Mouse (Mus musculus) embryonic facial prominence, embryonic 10.5 days (tissue): Measurements from ENCODE around the gene Top2a. TPM values are rescaled to one million over a fixed set of nuclear protein-coding genes. Genes with fewer than 3 reads are reported as not detected.
"Not testable (repeated sequence)": the region's sequence is repeated elsewhere in the genome, so short reads cannot be mapped to it uniquely, and the experiment has no call there.

Experiments used
- DNase-seq: peaks from one replicate; pipeline ENCODE4 v3.0.0-alpha.2; 2017; ENCODE audit warnings: low spot score
- H3K27ac ChIP-seq: fragments of 300-500 bp; sonication (generic); replicated peaks from 2 replicates; pipeline ENCODE4 v1.5.1; 2016; ENCODE audit warnings: mild to moderate bottlenecking
- H3K27me3 ChIP-seq: fragments of 300-500 bp; sonication (generic); replicated peaks from 2 replicates; pipeline ENCODE4 v1.6.1; 2016; ENCODE audit warnings: low read depth, mild to moderate bottlenecking; ENCODE audit not compliant: poor library complexity, severe bottlenecking
- H3K36me3 ChIP-seq: fragments of 300-500 bp; sonication (generic); replicated peaks from 2 replicates; pipeline ENCODE4 v1.6.1; 2016; ENCODE audit warnings: mild to moderate bottlenecking, moderate library complexity
- H3K4me1 ChIP-seq: fragments of 300-500 bp; sonication (generic); 2 replicates; pipeline ENCODE4 v1.6.1; 2016
- H3K4me3 ChIP-seq: fragments of 300-500 bp; sonication (generic); 2 replicates; pipeline ENCODE4 v1.5.1; 2016; ENCODE audit warnings: mild to moderate bottlenecking, moderate library complexity
- H3K9me3 ChIP-seq: fragments of 300-500 bp; sonication (generic); 2 replicates; pipeline ENCODE4 v1.6.1; 2016; ENCODE audit warnings: mild to moderate bottlenecking
- WGBS: fragments of 180-500 bp; shearing (Covaris S2); methylation state at CpG from one replicate; pipeline ENCODE4 v1.1.7; 2016; 5-methylcytosine and 5-hydroxymethylcytosine counted together
- polyA plus RNA-seq: library from polyadenylated mRNA; unstranded; fragments of >200 nt; fragmentation: Nextera tagmentation; extraction: Ambion mirVana; gene quantifications from 2 replicates; pipeline ENCODE4 v1.2.1, GENCODE M21; 2016

Gene Top2a
- polyA plus RNA-seq, 1 experiment from 2014 or later: 336 TPM

DNA sequence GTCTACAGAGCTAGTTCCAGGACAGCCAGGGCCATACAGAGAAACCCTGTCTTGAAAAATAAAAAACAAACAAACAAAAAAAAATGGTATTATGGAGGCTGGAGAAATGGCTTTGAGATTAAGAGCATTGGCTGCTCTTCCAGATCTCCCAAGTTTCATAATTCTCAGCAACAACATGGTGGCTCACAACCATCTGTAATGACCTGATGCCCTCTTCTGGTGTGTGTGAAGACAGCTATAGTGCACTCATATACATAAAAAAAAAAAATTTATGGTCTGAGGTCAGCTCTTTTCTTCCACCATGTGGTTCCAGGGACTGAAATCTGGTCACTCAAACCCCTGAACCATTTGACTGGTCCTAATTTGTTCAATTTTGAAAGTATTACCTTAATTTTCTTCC is 25.2 kb downstream of the Top2a start:
- Histone ChIP-seq H3K36me3 (peaks cover 100% of the 10 kb centered on the region), H3K27me3 (no peaks in the 10 kb centered on the region), H3K27ac (no peak overlapping the region), H3K9me3 (no peaks in the 10 kb centered on the region), H3K4me3 (no peak overlapping the region), H3K4me1 (no peaks in the 10 kb centered on the region)
- DNase-seq: no peak

DNA sequence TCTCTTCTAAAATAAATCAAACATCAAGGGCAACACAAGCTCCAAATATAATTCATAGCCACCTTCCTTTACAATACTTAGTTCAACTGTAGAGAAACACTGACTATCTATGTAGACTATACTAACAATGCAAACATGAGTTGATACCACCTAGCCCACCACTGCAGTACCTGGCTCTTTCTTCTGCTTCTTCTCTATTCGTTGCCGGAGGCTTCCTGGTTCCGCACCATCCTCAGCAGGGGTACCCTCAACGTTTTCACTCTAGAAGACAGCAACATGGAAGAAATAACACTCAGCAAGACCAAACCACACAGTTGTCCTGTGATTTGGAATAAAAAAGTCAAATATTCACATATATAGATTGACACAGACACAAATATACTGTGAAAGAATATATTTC is 26.3 kb downstream of the Top2a start:
- Histone ChIP-seq H3K27me3 (no peaks in the 10 kb centered on the region), H3K9me3 (no peaks in the 10 kb centered on the region), H3K27ac (no peak overlapping the region), H3K4me1 (no peaks in the 10 kb centered on the region), H3K4me3 (no peak overlapping the region), H3K36me3 (peaks cover 100% of the 10 kb centered on the region)
- WGBS: 92% methylated on average over 4 of the region's 4 CpGs
- DNase-seq: no peak

DNA sequence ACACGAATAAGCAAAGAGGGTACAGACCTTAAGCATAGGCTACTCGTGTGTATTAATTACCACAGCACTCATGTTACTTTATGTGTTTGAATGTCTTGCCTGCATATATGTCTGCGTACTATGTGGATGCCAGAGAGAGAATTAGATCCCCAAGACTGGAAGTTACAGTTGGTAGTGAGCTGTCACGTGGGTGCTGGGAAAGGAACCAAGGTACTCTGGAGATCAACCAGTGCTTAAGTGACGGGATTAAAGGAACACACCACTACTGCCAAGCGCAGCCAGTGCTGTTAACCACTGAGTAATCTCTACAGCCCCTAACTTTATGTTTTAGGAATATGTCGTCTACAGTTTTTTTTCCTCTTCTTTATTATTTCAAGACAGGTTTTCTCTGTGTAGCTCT is 28.0 kb downstream of the Top2a start:
- Histone ChIP-seq H3K27ac (no peak overlapping the region), H3K9me3 (no peaks in the 10 kb centered on the region), H3K36me3 (peaks cover 100% of the 10 kb centered on the region), H3K4me3 (no peak overlapping the region), H3K27me3 (no peaks in the 10 kb centered on the region), H3K4me1 (no peaks in the 10 kb centered on the region)
- no peak for DNase-seq
- WGBS: 94% methylated on average over 7 of the region's 7 CpGs

DNA sequence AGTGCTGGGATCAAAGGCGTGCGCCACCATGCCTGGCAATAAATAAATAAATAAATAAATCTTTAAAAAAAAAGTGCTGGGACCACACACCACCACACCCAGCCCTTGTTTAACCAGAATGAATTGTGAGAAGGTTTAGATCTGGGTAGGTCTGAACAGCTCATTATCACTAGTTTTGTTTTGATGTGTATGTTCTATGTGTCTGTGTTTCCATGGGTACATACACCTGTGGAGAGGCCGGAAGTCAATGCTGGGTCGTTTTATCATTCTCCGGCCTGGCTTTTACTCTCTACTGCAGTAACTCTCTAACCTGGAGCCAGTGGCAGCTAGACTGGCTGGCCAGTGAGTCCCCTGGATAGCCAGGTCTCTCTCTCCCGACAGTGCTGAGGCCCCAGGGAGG is 33.1 kb downstream of the Top2a start:
- H3K36me3 ChIP-seq: peaks cover 77% of the 10 kb centered on the region
- no peak overlapping the region for H3K27ac ChIP-seq
- no peak overlapping the region for H3K4me3 ChIP-seq
- no peak for DNase-seq
- WGBS: 87% methylated on average over 6 of the region's 6 CpGs
- no peaks in the 10 kb centered on the region for H3K27me3 ChIP-seq
- H3K4me1 ChIP-seq: no peaks in the 10 kb centered on the region
- no peaks in the 10 kb centered on the region for H3K9me3 ChIP-seq

DNA sequence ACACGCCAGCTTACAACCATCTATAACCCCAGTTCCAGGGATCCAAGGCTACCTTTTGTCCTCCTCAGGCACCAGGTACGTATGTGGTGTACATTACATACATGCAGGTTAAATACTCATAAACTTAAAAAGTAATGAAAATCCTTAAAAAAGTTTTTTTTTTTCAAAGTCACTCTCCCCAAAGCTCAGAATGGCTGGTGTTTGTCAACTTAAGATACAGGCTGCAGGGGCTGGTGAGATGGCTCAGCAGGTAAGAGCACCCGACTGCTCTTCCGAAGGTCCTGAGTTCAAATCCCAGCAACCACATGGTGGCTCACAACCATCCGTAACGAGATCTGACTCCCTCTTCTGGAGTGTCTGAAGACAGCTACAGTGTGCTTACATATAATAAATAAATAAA is 35.7 kb downstream of the Top2a start:
- WGBS: 94% methylated on average over 6 of the region's 6 CpGs
- Histone ChIP-seq H3K36me3 (peaks cover 51% of the 10 kb centered on the region), H3K27me3 (peaks cover 19% of the 10 kb centered on the region), H3K4me1 (peaks cover 10% of the 10 kb centered on the region)
- not testable (repeated sequence) for H3K9me3 ChIP-seq, DNase-seq, H3K4me3 ChIP-seq, H3K27ac ChIP-seq

DNA sequence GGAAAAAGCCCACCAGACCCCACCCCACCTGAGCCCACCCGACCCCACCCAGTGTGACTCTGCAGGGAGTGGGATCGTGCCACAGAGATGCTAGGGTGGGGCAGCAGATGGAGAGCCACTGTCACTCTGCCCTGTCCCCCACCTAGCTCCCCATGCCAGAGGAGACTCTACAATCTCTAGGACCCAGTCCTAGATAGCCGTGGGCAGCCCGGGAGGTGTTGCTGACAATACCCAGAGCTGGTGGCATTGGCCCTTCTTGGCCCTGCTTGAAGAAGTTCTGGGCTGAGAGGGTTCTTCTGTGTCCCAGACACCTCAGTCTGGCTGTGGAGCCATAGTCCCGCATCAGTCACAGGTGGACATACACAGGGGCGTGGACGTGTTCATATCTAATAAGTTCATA is 38.4 kb downstream of the Top2a start:
- no peak for DNase-seq
- peaks cover 31% of the 10 kb centered on the region for H3K4me1 ChIP-seq
- no peaks in the 10 kb centered on the region for H3K9me3 ChIP-seq
- H3K36me3 ChIP-seq: peaks cover 23% of the 10 kb centered on the region
- no peak overlapping the region for H3K4me3 ChIP-seq
- H3K27me3 ChIP-seq: peaks cover 45% of the 10 kb centered on the region
- no peak overlapping the region for H3K27ac ChIP-seq
- WGBS: 92% methylated on average over 7 of the region's 7 CpGs

DNA sequence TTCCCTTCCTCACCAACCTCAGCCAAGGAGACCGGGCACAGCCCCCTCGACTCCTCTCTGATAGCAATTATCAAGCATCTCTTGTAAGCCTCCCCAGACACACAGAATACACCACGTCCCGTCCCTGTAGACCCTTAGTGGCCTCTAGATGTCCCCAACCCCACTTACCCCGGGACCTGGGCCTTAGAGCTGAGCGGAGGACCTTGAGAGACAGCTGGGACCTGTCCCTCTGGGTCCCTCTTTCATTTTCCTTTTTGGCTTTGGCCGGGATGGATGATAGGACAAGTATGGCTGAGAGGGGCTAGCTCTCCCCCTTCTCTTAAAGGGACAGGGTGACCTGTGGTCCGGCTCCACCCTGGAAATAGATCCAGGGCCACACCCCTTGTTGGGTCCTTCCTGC is 40.4 kb downstream of the Top2a start:
- peaks cover 31% of the 10 kb centered on the region for H3K4me1 ChIP-seq
- peaks cover 8% of the 10 kb centered on the region for H3K36me3 ChIP-seq
- peaks cover 54% of the 10 kb centered on the region for H3K27me3 ChIP-seq
- no peaks in the 10 kb centered on the region for H3K9me3 ChIP-seq
- DNase-seq: no peak
- 48% methylated on average over 8 of the region's 8 CpGs for WGBS
- no peak overlapping the region for H3K4me3 ChIP-seq
- H3K27ac ChIP-seq: no peak overlapping the region

DNA sequence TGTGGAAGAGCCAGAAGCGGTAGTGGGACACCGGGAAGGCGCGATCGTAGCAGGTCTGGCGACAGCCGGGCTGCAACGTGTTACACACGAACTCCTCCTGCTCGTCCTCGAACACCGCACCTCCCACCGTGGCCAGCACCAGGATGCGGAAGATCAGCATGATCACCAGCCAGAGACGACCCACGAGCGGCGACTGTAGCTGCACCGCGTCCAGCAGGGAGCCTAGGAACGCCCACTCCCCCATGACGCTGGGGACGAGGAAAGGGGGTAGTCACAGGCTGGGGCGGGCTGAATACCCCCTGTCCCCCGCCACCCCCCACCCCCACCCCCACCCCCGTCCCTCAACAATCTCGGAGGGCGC is 41.2 kb downstream of the Top2a start, which contains the start of gene Gjd3:
Gene Gjd3 (minus strand): TSS at position 244 of the 361 bp plus-strand sequence.
- Histone ChIP-seq H3K4me3 (peak within 1 kb of the TSS; percentile 70), H3K27ac (peak within 1 kb of the TSS; percentile 79), H3K9me3 (no peaks in the 10 kb centered on the region), H3K4me1 (peaks cover 31% of the 10 kb centered on the region), H3K36me3 (peaks cover 3% of the 10 kb centered on the region), H3K27me3 (peaks cover 54% of the 10 kb centered on the region)
- WGBS: under 1% methylated on average over 28 of the region's 28 CpGs
- no peak for DNase-seq

DNA sequence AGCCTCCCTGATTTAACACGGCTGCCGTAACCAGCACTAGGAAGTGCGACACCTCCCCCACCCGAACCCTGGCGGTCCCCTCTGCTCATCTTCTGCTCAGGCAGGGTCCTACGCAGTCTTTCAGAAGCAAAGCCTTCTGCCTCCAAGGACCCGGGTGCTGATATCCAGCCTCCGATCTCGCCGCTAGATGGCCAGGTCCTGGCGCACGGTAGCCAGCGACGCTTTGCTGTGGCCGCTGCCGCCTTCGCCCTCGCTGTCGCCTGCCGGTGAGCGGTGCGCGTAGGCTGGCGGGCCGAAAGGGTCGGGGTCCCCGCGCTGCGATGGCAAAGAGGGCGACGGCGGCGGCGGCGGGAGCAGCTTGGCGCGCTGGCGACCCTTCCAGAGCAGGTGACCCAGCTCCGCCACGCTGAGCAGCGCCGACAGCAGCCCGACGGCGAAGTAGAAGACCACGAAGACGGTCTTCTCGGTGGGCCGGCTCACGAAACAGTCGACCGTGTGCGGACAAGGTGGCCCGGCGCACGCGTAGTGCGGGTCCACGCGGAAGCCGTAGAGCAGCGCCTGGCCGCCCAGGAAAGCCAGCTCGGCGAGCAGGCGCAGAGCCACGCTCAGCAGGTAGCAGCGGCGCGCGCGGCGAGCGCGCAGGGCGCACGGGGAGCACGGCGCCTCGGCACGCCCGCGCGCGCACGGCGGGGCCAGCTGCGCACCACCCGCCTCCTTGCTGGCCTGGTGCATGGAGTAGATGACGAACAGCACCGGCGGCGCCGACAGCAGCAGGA is 41.8 kb downstream of the Top2a start:
- H3K36me3 ChIP-seq: no peaks in the 10 kb centered on the region
- DNase-seq: peak; percentile 86
- peak overlapping the region; percentile 79 for H3K27ac ChIP-seq
- under 1% methylated on average over 94 of the region's 94 CpGs for WGBS
- H3K4me3 ChIP-seq: peak overlapping the region; percentile 70
- no peaks in the 10 kb centered on the region for H3K9me3 ChIP-seq
- H3K27me3 ChIP-seq: peaks cover 54% of the 10 kb centered on the region
- peaks cover 31% of the 10 kb centered on the region for H3K4me1 ChIP-seq

DNA sequence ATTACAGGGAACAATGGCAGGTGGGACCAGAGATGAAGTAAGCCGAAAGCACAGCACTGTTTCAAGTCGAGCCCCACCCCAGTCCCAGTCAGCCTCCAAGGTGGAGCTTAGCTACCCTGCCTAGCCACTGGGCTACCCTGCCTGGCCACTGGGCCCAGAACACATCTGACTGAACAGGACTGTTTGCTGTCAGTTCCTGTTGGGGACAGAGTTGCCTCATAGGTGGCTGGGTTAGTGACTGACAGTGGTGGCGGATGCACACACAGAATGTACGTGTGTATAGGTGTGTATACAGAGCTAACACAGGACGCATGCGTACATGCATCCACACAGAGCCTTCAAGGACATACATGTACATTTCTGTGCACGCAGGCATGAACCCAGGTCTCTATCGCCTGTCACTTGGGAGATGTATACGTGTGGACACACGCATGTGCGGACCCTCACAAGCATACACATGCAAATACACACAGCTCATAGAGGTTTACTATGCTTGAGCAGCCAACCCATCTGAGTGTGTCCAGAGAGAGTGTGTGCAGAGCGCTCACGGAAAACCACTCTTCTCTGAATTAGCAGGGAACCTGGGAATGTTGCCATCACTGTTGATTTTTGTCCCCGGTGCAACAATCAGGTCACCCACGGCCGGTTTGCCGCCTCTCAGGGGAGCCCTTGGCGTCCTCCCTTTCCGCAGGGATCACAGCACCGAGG is 42.5 kb downstream of the Top2a start:
- WGBS: 37% methylated on average over 20 of the region's 20 CpGs
- peak overlapping the region; percentile 70 for H3K4me3 ChIP-seq
- H3K36me3 ChIP-seq: peaks cover 2% of the 10 kb centered on the region; the same call in 1 of the 2 replicates
- peak overlapping the region; percentile 79 for H3K27ac ChIP-seq
- H3K27me3 ChIP-seq: peaks cover 54% of the 10 kb centered on the region
- H3K4me1 ChIP-seq: peaks cover 31% of the 10 kb centered on the region
- no peaks in the 10 kb centered on the region for H3K9me3 ChIP-seq
- DNase-seq: no peak

DNA sequence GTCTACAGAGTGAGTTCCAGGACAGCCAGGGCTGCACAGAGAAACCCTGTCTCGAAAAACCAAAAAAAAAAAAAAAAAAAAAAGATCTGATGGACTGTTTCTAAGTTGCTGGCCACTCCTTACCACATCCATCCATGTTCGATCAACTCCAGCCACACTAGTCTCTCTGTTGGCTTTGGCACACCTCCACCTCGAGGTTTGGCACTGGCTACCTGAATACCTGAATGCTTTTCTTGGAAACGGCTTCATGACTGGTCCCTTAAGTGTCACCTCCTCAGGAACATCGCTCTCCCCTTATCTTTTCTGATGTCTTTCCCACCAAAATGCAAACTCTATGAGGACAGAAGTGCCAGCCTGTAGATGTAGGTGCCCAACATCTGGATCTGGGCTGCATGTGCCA is 44.6 kb downstream of the Top2a start:
- H3K27me3 ChIP-seq: peaks cover 46% of the 10 kb centered on the region
- WGBS: 89% methylated on average over 4 of the region's 5 CpGs

DNA sequence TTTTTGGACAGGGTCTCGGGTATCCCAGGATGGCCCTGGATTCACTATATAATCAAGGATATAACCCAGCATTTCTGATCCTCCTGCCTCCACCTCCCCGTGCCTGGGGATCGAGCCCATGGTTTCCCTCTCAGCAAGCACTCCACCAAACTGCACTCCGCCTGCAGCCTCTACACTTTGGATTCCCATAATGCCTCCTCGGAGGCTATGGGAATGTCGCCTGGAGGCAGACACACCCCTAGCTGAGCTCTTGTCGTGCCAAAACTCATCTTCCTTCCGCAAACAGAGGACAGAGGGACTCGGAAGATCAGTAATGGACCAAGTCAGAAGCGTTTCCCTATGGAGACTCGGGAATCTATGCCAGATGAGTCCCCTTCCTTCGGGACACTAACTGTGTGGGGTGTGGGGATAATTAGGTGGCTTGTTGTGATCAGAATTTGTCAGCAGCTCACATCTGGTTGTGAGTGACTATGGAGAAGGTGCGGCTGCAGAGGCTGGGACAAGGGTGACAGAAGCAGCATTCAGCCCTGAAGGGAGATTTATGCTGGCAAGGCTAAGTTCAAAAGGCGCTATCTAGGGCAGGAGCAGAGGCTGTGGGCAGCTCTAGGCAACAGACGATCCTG is 45.4 kb downstream of the Top2a start:
- DNase-seq: no peak
- Histone ChIP-seq H3K27ac (no peak overlapping the region), H3K36me3 (peaks cover 20% of the 10 kb centered on the region), H3K4me3 (no peak overlapping the region), H3K27me3 (peaks cover 39% of the 10 kb centered on the region), H3K4me1 (peaks cover 25% of the 10 kb centered on the region), H3K9me3 (no peaks in the 10 kb centered on the region)
- 61% methylated on average over 15 of the region's 15 CpGs for WGBS

More for the DNA sequence above, 44.6 kb downstream of the Top2a start:
- no peak overlapping the region for H3K4me3 ChIP-seq
- peaks cover 25% of the 10 kb centered on the region for H3K4me1 ChIP-seq
- H3K36me3 ChIP-seq: peaks cover 13% of the 10 kb centered on the region
- DNase-seq: no peak
- no peaks in the 10 kb centered on the region for H3K9me3 ChIP-seq
- H3K27ac ChIP-seq: no peak overlapping the region
